Mouse (Mus musculus) CD4-positive helper T cell, adult 2 months (primary cell): ENCODE measurements around the gene Tpcn2.
A peak's percentile ranks its signal among the peaks of the same experiment; 100 is the strongest.

ENCODE experiments used
- DNase-seq: peaks from one replicate; pipeline ENCODE4 v3.0.0-alpha.2; 2012; ENCODE audit warnings: low read depth, missing footprints, low spot score

The Tpcn2 gene

GRCm38 (mm10) chr7:145242851-145243712, 40.7 kb downstream of the Tpcn2 start:
- DNase-seq, result peak; percentile 38

GRCm38 (mm10) chr7:145242028-145242427, 41.8 kb downstream of the Tpcn2 start:
- DNase-seq, result no peak

- no peak for DNase-seq
These were observed 42.9 kb downstream of the Tpcn2 start for GRCm38 (mm10) chr7:145240929-145241328.

GRCm38 (mm10) chr7:145239736-145240505, 43.9 kb downstream of the Tpcn2 start:
- no peak for DNase-seq

- DNase-seq, result no peak
These were observed 44.7 kb downstream of the Tpcn2 start for GRCm38 (mm10) chr7:145239145-145239544.

- no peak for DNase-seq
These were observed 48.7 kb downstream of the Tpcn2 start for GRCm38 (mm10) chr7:145234841-145235790.

GRCm38 (mm10) chr7:145231659-145232058, 52.2 kb downstream of the Tpcn2 start:
- DNase-seq, result no peak

GRCm38 (mm10) chr7:145226641-145227040, 57.2 kb downstream of the Tpcn2 start:
- DNase-seq, result no peak

- DNase-seq, result no peak
These were observed 58.2 kb downstream of the Tpcn2 start for GRCm38 (mm10) chr7:145225626-145226025.

- DNase-seq, result no peak
These were observed 61.7 kb downstream of the Tpcn2 start for GRCm38 (mm10) chr7:145221841-145222689.

- DNase-seq, result no peak
These were observed 62.5 kb downstream of the Tpcn2 start for GRCm38 (mm10) chr7:145221346-145221745.

- no peak for DNase-seq
These were observed 64.4 kb downstream of the Tpcn2 start for GRCm38 (mm10) chr7:145219420-145219831.

GRCm38 (mm10) chr7:145216591-145216990, 67.2 kb downstream of the Tpcn2 start:
- DNase-seq, result no peak

GRCm38 (mm10) chr7:145215476-145215875, 68.3 kb downstream of the Tpcn2 start:
- DNase-seq, result no peak

- DNase-seq, result no peak
These were observed 71.8 kb downstream of the Tpcn2 start for GRCm38 (mm10) chr7:145211680-145212659.

- no peak for DNase-seq
These were observed 73.2 kb downstream of the Tpcn2 start for GRCm38 (mm10) chr7:145210477-145211070.

- no peak for DNase-seq
These were observed 75.8 kb downstream of the Tpcn2 start, which contains the start of gene 1810010D01Rik for GRCm38 (mm10) chr7:145208006-145208405. Gene 1810010D01Rik (minus strand): TSS chr7:145208119.

- DNase-seq, result no peak
These were observed 77.0 kb downstream of the Tpcn2 start for GRCm38 (mm10) chr7:145206801-145207200.
